Mouse (Mus musculus): ENCODE data around the gene Trmt5.

DNA sequence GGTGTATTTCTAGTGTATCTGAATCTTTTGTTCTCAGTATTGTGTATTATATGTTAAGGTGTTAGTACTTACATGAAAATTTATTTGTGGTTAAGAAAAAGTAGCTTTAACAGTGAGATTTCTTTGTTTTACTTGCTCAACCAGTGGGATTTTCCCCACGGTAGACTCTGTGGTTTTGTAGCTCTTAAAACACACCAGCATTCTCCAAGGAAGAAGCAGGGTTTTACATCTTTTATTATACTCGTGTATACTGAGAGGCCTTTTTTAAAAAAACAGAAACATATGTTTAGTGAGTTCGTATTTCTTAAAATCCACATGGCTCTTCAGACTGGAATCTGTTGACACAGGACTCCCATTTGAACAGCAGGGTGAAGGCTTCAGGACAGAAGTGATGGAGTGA is 40.9 kb upstream of the Trmt5 start:
- TF ChIP-seq CTCF (IDR thresholded peaks at IDR 0.05; ENCODE audit: borderline replicate concordance, extremely low read depth, insufficient read depth, insufficient read length): no peak
- no peak for TF ChIP-seq POLR2A (IDR thresholded peaks at IDR 0.05; ENCODE audit: borderline replicate concordance, extremely low read depth, insufficient read depth, insufficient read length, poor library complexity, severe bottlenecking)

Measured in brain, embryonic 14.5 days (tissue).